ENCODE assay signal across 23 mouse cellular contexts in genomic region chr1:75772131-75772530, GRCm38 (mm10).
A peak's percentile ranks its signal among the peaks of the same experiment; 100 is the strongest.
DNase-seq lines count a peak whose midpoint lies in the region; ATAC-seq lines count a peak whose summit lies in the region.
"Had no signal": no experiment of that assay in that cellular context is flagged by ENCODE, and none has a peak within 500 bp of the region (broad histone marks: within the 10 kb centered on the region; RNA-seq: fewer than 3 reads in every experiment).

No protein-coding gene starts in this region.

- no peaks in the 10 kb centered on the region for H3K27me3 ChIP-seq in embryonic facial prominence, embryonic 12.5 days
- H3K27me3 ChIP-seq in embryonic facial prominence, embryonic 10.5 days (replicated peaks; ENCODE audit: low read depth, poor library complexity, severe bottlenecking): no peaks in the 10 kb centered on the region
- H3K27me3 ChIP-seq in embryonic facial prominence, embryonic 15.5 days: no peaks in the 10 kb centered on the region
- no peaks in the 10 kb centered on the region for H3K27me3 ChIP-seq in limb, embryonic 12.5 days
- no peaks in the 10 kb centered on the region for H3K27me3 ChIP-seq in limb, embryonic 15.5 days
- no peaks in the 10 kb centered on the region for H3K27me3 ChIP-seq in kidney, embryonic 14.5 days (ENCODE audit: control insufficient read depth, insufficient read depth, low read length)
- H3K27me3 ChIP-seq: hindbrain, embryonic 12.5 days; hindbrain, embryonic 15.5 days had no signal

- H3K4me1 ChIP-seq in embryonic facial prominence, embryonic 12.5 days: peaks cover 13% of the 10 kb centered on the region; the same call in 1 of the 2 replicates
- peaks cover 10% of the 10 kb centered on the region for H3K4me1 ChIP-seq in embryonic facial prominence, embryonic 10.5 days
- peaks cover 24% of the 10 kb centered on the region for H3K4me1 ChIP-seq in embryonic facial prominence, embryonic 15.5 days
- peaks cover 34% of the 10 kb centered on the region for H3K4me1 ChIP-seq in limb, embryonic 12.5 days (replicated peaks)
- peaks cover 18% of the 10 kb centered on the region for H3K4me1 ChIP-seq in limb, embryonic 15.5 days
- no peaks in the 10 kb centered on the region for H3K4me1 ChIP-seq in kidney, embryonic 14.5 days (ENCODE audit: control insufficient read depth, insufficient read depth, low read length)
- H3K4me1 ChIP-seq: hindbrain, embryonic 15.5 days had no signal

- no peak overlapping the region for H3K4me2 ChIP-seq in embryonic facial prominence, embryonic 12.5 days (replicated peaks)
- H3K4me2 ChIP-seq in embryonic facial prominence, embryonic 15.5 days (replicated peaks): no peak overlapping the region
- no peak overlapping the region for H3K4me2 ChIP-seq in limb, embryonic 12.5 days
- H3K4me2 ChIP-seq in limb, embryonic 15.5 days: no peak overlapping the region
- no peak overlapping the region for H3K4me2 ChIP-seq in kidney, embryonic 14.5 days (replicated peaks; ENCODE audit: low read depth, low read length)
- H3K4me2 ChIP-seq: forebrain, embryonic 13.5 days; heart, embryonic 11.5 days; hindbrain, embryonic 12.5 days; hindbrain, embryonic 15.5 days had no signal

- H3K9ac ChIP-seq in embryonic facial prominence, embryonic 12.5 days: no peak overlapping the region
- H3K9ac ChIP-seq in embryonic facial prominence, embryonic 15.5 days: no peak overlapping the region
- no peak overlapping the region for H3K9ac ChIP-seq in limb, embryonic 12.5 days (replicated peaks)
- H3K9ac ChIP-seq in limb, embryonic 15.5 days: no peak overlapping the region
- no peak overlapping the region for H3K9ac ChIP-seq in kidney, embryonic 14.5 days (ENCODE audit: low read depth, low read length)
- H3K9ac ChIP-seq: forebrain, embryonic 13.5 days; hindbrain, embryonic 12.5 days; hindbrain, embryonic 15.5 days had no signal

- 0 out of 2 replicates have a peak, but pooled peaks have one; percentile 56 for ATAC-seq in embryonic facial prominence, embryonic 12.5 days (ENCODE audit: insufficient number of reproducible peaks, insufficient read depth, low FRiP score, low TSS enrichment)
- ATAC-seq in embryonic facial prominence, embryonic 15.5 days (ENCODE audit: insufficient number of reproducible peaks, low FRiP score, low TSS enrichment, low read depth): 0 out of 2 replicates have a peak, but pooled peaks have one; percentile 57
- ATAC-seq in limb, embryonic 12.5 days (ENCODE audit: insufficient number of reproducible peaks, insufficient read depth, low FRiP score, low TSS enrichment, low read depth): no peak
- no peak for ATAC-seq in limb, embryonic 15.5 days (ENCODE audit: insufficient number of reproducible peaks, low FRiP score, low TSS enrichment, low read depth)
- no peak for ATAC-seq in kidney, embryonic 14.5 days (ENCODE audit: low FRiP score, low TSS enrichment)
- ATAC-seq: activated CD4-positive, CD25-positive, alpha-beta regulatory T cell, adult 4 months; forebrain, embryonic 13.5 days; forebrain, embryonic 16.5 days had no signal

- no peaks in the 10 kb centered on the region for H3K36me3 ChIP-seq in embryonic facial prominence, embryonic 12.5 days
- no peaks in the 10 kb centered on the region for H3K36me3 ChIP-seq in embryonic facial prominence, embryonic 10.5 days (replicated peaks)
- H3K36me3 ChIP-seq in embryonic facial prominence, embryonic 15.5 days: no peaks in the 10 kb centered on the region
- H3K36me3 ChIP-seq in limb, embryonic 12.5 days: no peaks in the 10 kb centered on the region
- H3K36me3 ChIP-seq in limb, embryonic 15.5 days: no peaks in the 10 kb centered on the region
- H3K36me3 ChIP-seq in kidney, embryonic 14.5 days (ENCODE audit: control insufficient read depth, insufficient read depth, low read length): no peaks in the 10 kb centered on the region
- H3K36me3 ChIP-seq: hindbrain, embryonic 12.5 days; hindbrain, embryonic 15.5 days had no signal

- no peak for DNase-seq in embryonic facial prominence, embryonic 10.5 days (ENCODE audit: low spot score)
- DNase-seq in right cerebral cortex, postnatal 10 days (ENCODE audit: low spot score in 2 of 2): no peak
- no peak for DNase-seq in gastrocnemius, postnatal 14 days
- DNase-seq: adrenal gland, adult 8-10 months; adrenal gland, postnatal 25 days; cerebellum, adult 11-12 months; cerebellum, adult 8-10 months; cerebellum, postnatal 36 days; embryo, embryonic 11 days; gastrocnemius, postnatal 10 days; heart, adult 11 months had no signal

- no peak overlapping the region for H3K4me3 ChIP-seq in embryonic facial prominence, embryonic 12.5 days
- no peak overlapping the region for H3K4me3 ChIP-seq in embryonic facial prominence, embryonic 10.5 days
- no peak overlapping the region for H3K4me3 ChIP-seq in embryonic facial prominence, embryonic 15.5 days (replicated peaks)
- no peak overlapping the region for H3K4me3 ChIP-seq in limb, embryonic 12.5 days (replicated peaks)
- no peak overlapping the region for H3K4me3 ChIP-seq in limb, embryonic 15.5 days
- H3K4me3 ChIP-seq in kidney, embryonic 14.5 days (ENCODE audit: low read length): no peak overlapping the region
- H3K4me3 ChIP-seq: erythroblast, embryonic 14.5 days; forebrain, embryonic 13.5 days; hindbrain, embryonic 12.5 days; hindbrain, embryonic 15.5 days had no signal

- H3K27ac ChIP-seq in embryonic facial prominence, embryonic 12.5 days: no peak overlapping the region
- H3K27ac ChIP-seq in embryonic facial prominence, embryonic 10.5 days (replicated peaks): no peak overlapping the region
- peak overlapping the region; percentile 60; the same call in 1 of the 2 replicates for H3K27ac ChIP-seq in embryonic facial prominence, embryonic 15.5 days (replicated peaks)
- peak overlapping the region; percentile 74 for H3K27ac ChIP-seq in limb, embryonic 12.5 days
- peak overlapping the region; percentile 65 for H3K27ac ChIP-seq in limb, embryonic 15.5 days
- H3K27ac ChIP-seq in kidney, embryonic 14.5 days (ENCODE audit: low read depth, low read length): no peak overlapping the region
- H3K27ac ChIP-seq: forebrain, embryonic 13.5 days; hindbrain, embryonic 12.5 days; hindbrain, embryonic 15.5 days had no signal

- no peaks in the 10 kb centered on the region for H3K9me3 ChIP-seq in embryonic facial prominence, embryonic 12.5 days
- no peaks in the 10 kb centered on the region for H3K9me3 ChIP-seq in embryonic facial prominence, embryonic 10.5 days
- H3K9me3 ChIP-seq in embryonic facial prominence, embryonic 15.5 days (replicated peaks): no peaks in the 10 kb centered on the region
- H3K9me3 ChIP-seq in limb, embryonic 12.5 days: no peaks in the 10 kb centered on the region; the same call in 1 of the 2 replicates
- no peaks in the 10 kb centered on the region for H3K9me3 ChIP-seq in limb, embryonic 15.5 days
- H3K9me3 ChIP-seq in kidney, embryonic 14.5 days (ENCODE audit: control insufficient read depth, low read length): no peaks in the 10 kb centered on the region
- H3K9me3 ChIP-seq: hindbrain, embryonic 12.5 days; hindbrain, embryonic 15.5 days had no signal

- WGBS in embryonic facial prominence, embryonic 12.5 days: 46% methylated on average over 5 of the region's 5 CpGs
- WGBS in embryonic facial prominence, embryonic 10.5 days: 63% methylated on average over 5 of the region's 5 CpGs
- 21% methylated on average over 5 of the region's 5 CpGs for WGBS in embryonic facial prominence, embryonic 15.5 days
- WGBS in limb, embryonic 12.5 days: 26% methylated on average over 5 of the region's 5 CpGs
- 23% methylated on average over 5 of the region's 5 CpGs for WGBS in limb, embryonic 15.5 days
- 81% methylated on average over 5 of the region's 5 CpGs for WGBS in kidney, embryonic 14.5 days

- intact Hi-C loops in gastrocnemius, postnatal 14 days (cut with DNase I; ENCODE audit: low total_unique reads): no loop called here

Comparison
In these comparisons a context has a peak if more than half of its experiments do, and no peak if none do; other contexts are left out.
1. H3K27ac ChIP-seq: peak in embryonic facial prominence, embryonic 15.5 days (single experiment), limb, embryonic 12.5 days (single experiment) and limb, embryonic 15.5 days (single experiment); none in embryonic facial prominence, embryonic 12.5 days (single experiment), embryonic facial prominence, embryonic 10.5 days (single experiment) and kidney, embryonic 14.5 days (single experiment).
2. ATAC-seq: peak in embryonic facial prominence, embryonic 12.5 days (single experiment) and embryonic facial prominence, embryonic 15.5 days (single experiment); none in limb, embryonic 12.5 days (single experiment), limb, embryonic 15.5 days (single experiment) and kidney, embryonic 14.5 days (single experiment).